Mouse (Mus musculus) gastrocnemius, adult 8-10 months (tissue): ENCODE results near the gene Copb1. TPM values are rescaled to one million over a fixed set of nuclear protein-coding genes. Genes with fewer than 3 reads are reported as not detected.
A peak's percentile ranks its signal among the peaks of the same experiment; 100 is the strongest.

Source experiments
- DNase-seq, 2 experiments: peaks; one replicate each; pipeline ENCODE4 v3.0.0; 2022; ENCODE audit warnings: low spot score in 2 of 2
- total RNA-seq, 4 experiments: library from RNA; stranded (reverse); gene quantifications; 2 replicates each; pipeline ENCODE4 v1.2.4; 2022

Gene Copb1
- total RNA-seq, 4 experiments from 2014 or later = 20.2 to 24.6 (median 22.5) TPM

DNA sequence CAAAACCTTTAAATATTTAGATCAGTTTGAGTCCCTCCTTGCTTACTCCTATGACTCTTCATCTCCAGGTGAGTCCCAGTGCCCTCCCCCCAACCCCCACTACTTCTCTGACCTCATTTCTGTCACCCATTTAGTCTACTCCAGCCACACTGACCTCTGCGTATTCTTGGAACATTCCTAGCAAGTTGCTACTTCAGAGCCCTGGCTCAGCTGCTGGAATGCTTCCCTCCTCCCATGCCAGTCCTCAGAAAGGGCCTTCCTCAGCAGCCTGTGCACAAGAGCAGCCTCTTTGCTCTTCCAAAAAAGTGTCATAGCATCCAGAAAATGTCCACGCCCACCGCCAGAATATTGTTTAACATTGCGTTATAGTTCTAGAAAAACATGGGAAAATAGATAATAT, 84.5 kb downstream of the Copb1 start:
- DNase-seq = peak in 1 of 2 experiments; percentile 9

GRCm38 (mm10) chr7:114169381-114169780, 85.1 kb downstream of the Copb1 start:
- DNase-seq = no peak

Other genes with a start within 250 kb of the Copb1 start
- gene Rras2, start 136.9 kb downstream of the Copb1 start, total RNA-seq = 10 to 100 TPM; 12.4 to 15.0 (median 13.6) TPM
- gene Psma1, start 21.4 kb upstream of the Copb1 start, total RNA-seq = 100 to 1,000 TPM in 1 of 4 experiments, 10 to 100 TPM in 3; 90.7 to 104 (median 96.9) TPM
- gene Pde3b, start 160.6 kb upstream of the Copb1 start, total RNA-seq = 1 to 10 TPM; 3.1 to 5.9 (median 4.7) TPM